Mouse (Mus musculus) cerebellum, postnatal 36 days (tissue): ENCODE results near the gene Gm14151.
"Not testable (repeated sequence)": the region's sequence is repeated elsewhere in the genome, so short reads cannot be mapped to it uniquely, and the experiment has no call there.

Experiments used
- DNase-seq, 2 experiments: peaks; one replicate each; pipeline ENCODE4 v3.0.0; 2021 to 2022; ENCODE audit warnings: mixed read lengths in 2 of 2

Gm14151 gene

DNA sequence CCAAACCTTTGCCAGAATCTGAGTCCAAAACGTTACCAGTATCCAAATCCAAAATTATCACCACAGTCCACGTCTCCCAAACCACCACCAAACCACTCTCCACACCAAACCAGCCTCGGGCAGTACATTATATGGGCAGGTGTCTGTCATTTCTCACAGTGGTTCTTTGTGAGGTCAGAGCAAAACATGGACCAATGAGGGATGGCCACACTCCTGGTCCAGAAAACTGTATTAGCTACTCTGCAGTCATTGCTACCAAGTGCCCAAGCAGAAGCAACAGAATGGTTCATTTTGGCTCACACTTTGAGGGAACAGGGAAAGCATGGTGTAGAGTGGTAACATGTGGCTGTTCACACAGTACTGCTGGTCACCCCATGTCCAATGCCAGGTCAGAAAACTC, at the start of gene Gm14151:
TSS of gene Gm14151 (minus strand) at position 101 of the 400 bp plus-strand sequence.
- DNase-seq: not testable (repeated sequence)

DNA sequence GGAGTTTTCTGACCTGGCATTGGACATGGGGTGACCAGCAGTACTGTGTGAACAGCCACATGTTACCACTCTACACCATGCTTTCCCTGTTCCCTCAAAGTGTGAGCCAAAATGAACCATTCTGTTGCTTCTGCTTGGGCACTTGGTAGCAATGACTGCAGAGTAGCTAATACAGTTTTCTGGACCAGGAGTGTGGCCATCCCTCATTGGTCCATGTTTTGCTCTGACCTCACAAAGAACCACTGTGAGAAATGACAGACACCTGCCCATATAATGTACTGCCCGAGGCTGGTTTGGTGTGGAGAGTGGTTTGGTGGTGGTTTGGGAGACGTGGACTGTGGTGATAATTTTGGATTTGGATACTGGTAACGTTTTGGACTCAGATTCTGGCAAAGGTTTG, 5.8 kb upstream of the Gm14151 start, which contains the start of gene Gm14147:
TSS of gene Gm14147 (plus strand) at position 301 of the 400 bp plus-strand sequence.
- DNase-seq: not testable (repeated sequence)

DNA sequence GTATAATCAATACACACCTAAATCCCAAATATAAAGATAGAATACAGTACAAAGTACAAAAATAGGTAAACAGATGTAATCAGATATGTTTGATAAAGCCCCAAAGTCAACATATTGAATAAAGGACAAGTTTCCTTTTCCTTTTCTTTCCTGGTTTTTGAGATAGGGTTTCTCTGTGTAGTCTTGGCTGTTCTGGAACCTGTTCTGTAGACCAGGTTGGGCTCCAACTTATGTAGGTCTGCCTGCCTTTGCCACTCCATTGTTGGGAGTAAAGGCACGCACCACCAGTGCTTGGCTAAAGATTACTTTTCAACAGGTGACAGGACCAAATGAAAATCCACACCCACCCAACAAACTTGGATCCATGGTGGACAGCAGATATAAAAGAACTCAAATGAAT, 35.5 kb downstream of the Gm14151 start:
- no peak for DNase-seq

DNA sequence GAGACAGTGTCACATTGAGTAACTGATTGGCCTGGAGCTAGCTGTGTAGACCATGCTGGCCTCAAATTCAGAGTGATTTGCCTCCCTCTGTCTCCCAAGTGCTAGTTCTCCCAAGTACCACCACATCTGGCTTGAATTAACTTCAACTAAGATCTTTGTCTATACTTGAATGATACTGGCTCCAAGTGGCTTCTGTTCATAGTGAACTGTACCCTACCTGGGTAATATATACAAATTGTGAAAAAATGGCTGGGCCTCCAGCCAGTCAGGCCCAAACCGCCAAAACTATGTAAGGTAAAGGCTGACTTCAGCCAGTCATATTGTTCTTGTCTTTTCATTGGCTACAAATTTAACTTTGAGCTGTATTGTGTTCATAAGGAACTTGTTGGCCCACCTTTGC, 51.7 kb downstream of the Gm14151 start:
- DNase-seq: no peak

DNA sequence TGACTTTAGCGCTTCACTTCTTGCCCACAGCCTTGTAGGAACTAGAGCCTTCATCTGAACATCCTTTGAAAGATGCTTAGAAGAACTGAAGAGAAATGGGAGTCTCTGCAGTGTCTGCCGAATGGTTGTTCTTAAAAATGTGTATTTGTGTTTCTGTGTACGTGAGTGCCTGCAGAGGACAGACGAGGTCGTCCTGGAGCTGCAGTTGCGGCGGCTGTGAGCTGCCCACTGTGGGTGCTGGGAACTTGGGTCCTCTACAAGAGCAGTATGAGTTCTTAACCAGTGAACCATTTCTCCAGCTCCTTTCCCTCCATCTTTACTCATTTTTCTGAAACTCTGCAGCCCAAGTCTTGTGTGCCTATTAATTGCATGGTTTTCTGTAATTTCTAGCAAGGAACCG, 52.4 kb downstream of the Gm14151 start:
- DNase-seq: peak in 1 of 2 experiments; percentile 12

DNA sequence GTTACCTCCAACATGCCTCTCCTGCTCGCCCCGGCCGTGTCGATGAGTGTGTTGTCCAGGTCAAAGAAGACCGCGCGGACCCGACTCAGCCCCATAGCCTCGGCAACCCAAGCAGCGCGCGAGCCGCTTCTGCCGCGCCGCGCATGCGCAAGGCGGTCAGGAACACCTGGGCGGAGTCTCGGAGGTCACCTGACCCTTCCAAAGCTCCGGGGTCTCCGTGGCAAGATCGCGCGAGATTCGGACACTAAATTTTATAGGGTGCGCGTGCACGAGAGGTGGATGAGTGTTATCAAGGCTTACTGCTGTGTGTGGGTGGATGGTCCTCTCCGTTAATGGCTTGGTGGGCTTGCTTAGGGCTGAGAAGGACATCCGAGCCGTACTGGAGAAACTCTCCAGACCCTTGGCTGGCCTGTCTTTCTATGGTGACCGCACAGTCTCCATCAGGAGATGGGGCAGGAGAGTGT, 52.9 kb downstream of the Gm14151 start, which contains the start of the genes Ninl and Nanp:
TSS of gene Ninl (minus strand) at position 151 of the 464 bp plus-strand sequence.
TSS of gene Nanp (minus strand) at position 167 of the 464 bp plus-strand sequence.
- peak; percentile 93 to 94 for DNase-seq

DNA sequence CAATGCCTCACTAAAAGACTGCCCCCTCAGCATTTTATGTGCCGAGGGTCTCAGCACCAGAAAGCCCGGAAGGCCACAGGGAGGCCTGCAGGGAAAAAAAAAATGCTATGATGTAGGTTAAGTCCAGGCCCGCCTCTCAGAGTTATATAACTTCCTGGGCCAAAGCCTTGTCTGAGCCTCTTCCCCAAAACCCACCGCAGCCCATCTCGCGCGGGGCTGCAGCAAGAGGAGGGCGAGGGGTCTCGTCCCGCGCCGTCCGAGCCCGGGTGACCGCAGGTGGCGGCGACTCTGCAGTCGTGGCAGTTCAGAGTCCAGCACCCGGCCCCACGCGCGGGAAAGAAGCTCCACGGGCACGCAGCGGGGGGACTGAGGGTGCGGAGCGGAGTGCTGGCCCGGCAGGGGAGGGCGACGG, 53.3 kb downstream of the Gm14151 start:
- DNase-seq: no peak

DNA sequence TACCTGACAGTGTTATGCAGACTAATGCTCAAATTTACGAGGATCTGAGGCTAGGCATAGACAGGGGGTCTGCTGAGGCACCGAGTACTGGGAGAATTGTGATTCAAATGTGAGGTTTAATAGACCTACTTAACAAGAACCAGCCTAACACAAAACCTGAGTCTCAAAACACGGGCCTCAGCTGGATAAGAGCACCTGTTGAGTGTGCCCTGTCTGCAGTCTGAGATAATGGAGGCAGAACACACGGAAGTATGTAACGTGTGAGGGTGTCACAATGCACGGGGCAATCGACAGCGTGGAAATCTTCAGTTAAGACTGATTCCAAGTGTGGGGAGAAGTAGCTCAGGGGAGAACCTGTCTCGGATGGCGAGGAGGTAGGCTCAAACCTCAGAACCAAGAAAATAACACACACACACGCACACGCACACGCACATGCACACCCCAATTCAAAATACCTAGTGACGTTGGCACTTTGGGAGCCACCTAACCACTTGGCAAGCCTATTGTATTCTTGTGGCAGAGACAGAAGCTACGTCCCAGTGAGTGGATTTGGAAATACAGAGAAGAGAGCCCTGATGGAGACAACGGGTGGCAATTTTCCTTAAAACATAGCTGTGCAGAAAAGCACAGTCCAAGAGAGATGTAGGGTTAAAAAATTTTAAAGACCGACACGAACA, 54.1 kb downstream of the Gm14151 start:
- peak in 1 of 2 experiments; percentile 12 for DNase-seq

DNA sequence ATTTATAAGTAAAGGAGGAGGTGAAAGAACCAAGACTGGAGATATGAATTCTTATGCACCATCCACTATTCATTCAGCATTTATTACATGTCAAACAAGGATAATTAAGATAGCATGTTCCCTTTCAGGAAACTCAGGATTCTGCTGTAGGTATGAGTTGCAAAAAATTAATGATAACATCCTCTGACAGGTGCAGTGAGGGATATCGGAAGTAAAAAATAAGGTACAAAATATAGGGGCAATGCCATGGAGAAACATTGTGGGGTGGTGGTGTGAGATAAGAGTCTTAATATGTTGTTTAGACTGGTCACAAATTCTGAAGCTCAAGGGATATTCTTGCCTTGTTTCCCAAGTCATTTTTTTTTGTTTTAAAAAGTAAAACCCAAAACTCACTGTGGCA, 54.9 kb downstream of the Gm14151 start:
- no peak for DNase-seq
